Mouse (Mus musculus) spleen, embryonic (tissue): ENCODE data around the gene Sap30l.
"Not testable (repeated sequence)": the region's sequence is repeated elsewhere in the genome, so short reads cannot be mapped to it uniquely, and the experiment has no call there.

Experiments
- CTCF ChIA-PET: fragments of 350-600 bp; sonication (Branson Sonifier 250); formaldehyde crosslinking; loops from one replicate; lab custom pipeline; 2022; lab: Charles Lee

Sap30l gene

GRCm38 (mm10) chr11:57799456-57799855 lies 2.0 kb upstream of the Sap30l start:
- CTCF ChIA-PET, result no interaction called here

- CTCF ChIA-PET, result no interaction called here
These were observed 1.0 kb upstream of the Sap30l start for GRCm38 (mm10) chr11:57800266-57800951.

GRCm38 (mm10) chr11:57801766-57802510 lies 501 bp downstream of the Sap30l start:
- CTCF ChIA-PET, result interaction anchor here (0.8 kb wide), 1 partner anchor 60 kb away, joined by 3 read pairs; no protein-coding TSS in a partner anchor

- CTCF ChIA-PET, result interaction anchor here (0.8 kb wide), 1 partner anchor 61 kb away, joined by 3 read pairs; no protein-coding TSS in a partner anchor
These were observed 1.1 kb downstream of the Sap30l start for GRCm38 (mm10) chr11:57802511-57802870.

- CTCF ChIA-PET, result no interaction called here
These were observed 3.6 kb downstream of the Sap30l start for GRCm38 (mm10) chr11:57805047-57805446.

DNA sequence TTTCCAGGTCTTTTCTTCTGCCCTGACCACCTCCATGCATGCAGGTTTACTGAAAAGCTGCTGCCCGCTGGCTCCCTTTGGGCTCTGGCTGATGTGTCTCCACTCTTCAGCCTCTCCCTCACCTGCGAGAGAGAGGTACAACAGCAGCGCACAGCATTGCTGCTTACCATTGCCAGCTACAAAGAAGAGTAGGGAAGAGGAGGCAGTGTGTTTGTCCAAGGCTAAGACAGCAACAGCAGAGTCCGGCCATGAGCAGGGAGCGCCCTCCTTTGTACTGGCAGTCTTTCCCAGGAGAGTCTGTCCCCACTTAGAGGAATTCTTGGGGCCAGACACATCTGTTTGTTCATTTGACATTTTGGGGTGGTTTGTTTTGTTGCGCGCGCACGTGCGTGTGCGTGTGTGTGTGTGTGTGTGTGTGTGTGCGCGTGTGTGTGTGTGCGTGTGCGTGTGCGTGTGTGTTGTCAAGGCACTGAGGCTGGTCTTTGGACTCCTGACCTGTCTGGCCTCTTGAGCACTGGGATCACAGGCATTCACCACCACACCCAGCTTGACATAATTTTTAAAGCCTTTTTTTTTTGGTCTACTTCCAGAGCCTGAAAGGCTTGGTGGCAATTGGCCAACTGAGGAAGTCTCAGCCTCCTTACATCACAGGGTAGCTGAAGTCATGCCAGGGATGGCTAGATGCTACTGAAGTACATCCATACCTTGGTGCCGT lies 7.7 kb downstream of the Sap30l start:
- CTCF ChIA-PET, result interaction anchor here (0.7 kb wide), 1 partner anchor 290 kb away, joined by 3 read pairs; no protein-coding TSS in a partner anchor

GRCm38 (mm10) chr11:57809732-57810098 lies 8.3 kb downstream of the Sap30l start:
- CTCF ChIA-PET, result no interaction called here

- CTCF ChIA-PET, result no interaction called here
These were observed 9.6 kb downstream of the Sap30l start for GRCm38 (mm10) chr11:57811006-57811405.

DNA sequence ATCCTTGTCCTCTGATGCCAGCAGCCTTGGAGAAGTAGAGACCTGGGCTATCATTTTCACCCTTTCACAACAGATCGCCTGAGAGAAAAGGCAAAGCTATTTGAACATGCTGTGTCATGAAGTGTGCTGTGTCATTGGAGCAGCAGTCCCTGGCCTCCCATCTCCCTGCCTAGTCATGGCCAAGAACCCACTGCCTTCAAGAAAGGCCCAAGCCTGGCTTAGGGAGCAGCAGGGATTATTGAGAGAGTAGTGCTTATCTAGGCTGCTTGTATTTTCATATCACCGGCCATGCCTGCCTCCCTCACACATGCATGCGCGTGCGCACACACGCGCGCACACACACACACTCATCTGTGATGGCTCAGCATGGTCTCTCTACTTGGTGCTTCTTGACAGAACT lies 10.8 kb downstream of the Sap30l start:
- CTCF ChIA-PET, result no interaction called here

DNA sequence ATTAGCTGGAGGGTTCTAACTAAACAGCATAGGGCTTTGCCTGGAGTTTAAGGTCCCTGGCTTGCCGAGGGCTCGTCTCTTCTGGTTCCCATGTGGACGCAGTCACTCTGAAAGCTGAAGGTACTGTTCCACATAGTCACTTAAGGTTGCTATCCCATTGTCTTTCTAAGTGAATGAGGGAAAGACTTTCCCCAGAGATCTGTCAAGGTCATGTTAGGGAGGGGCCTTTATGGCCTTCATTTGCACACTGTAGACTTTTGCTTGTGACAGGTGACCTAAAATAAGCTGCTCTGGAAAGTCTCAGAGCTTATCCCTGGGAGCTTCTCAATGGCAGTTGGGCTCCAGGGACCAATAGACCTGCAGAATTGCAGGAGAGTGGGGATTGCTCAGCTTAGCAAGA lies 12.2 kb downstream of the Sap30l start:
- CTCF ChIA-PET, result no interaction called here

DNA sequence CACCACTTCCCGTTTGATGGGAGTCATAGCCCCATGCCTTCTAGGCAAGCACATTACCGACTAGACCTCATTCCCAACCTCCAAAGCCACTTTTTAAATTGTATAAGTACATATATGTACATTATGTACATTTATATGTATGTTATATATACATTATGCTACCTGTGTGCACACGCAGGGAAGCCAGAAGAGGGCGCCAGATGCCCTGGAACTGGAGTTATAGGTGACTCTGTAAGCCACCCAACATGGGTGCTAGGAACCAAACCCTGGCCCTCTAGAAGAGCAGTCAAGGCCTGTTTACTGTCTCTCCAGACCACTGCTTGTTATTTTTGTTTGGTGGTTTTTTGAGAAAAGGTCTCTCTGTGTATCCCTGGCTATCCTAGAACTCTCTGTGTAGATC lies 16.8 kb downstream of the Sap30l start:
- CTCF ChIA-PET, result no interaction called here

- CTCF ChIA-PET, result interaction anchor here (1.5 kb wide), 1 partner anchor 115 kb away, joined by 5 read pairs; no protein-coding TSS in a partner anchor
These were observed 18.7 kb downstream of the Sap30l start for GRCm38 (mm10) chr11:57819999-57820581.

- CTCF ChIA-PET, result not testable (repeated sequence)
These were observed 21.7 kb downstream of the Sap30l start for GRCm38 (mm10) chr11:57823159-57823558.

DNA sequence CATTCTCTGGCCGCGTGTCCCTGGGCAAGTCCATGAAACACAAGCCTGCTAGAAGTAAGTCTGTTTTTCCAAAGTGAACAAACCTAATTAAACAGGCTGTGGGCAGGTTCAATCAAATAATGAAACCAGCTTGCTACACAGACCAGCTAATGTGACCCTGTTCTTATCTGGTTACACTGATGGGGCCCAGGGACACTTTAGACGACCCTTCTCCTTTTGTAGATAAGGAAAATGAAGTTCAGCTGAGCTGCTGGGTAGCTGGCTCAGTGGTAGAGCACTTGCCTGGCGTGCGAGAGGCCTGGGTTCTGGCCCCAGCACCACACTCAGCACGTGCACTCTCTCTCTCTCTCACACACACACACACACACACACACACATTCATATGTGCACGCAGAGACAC lies 22.3 kb downstream of the Sap30l start:
- CTCF ChIA-PET, result interaction anchor here (1.1 kb wide), 1 partner anchor 15 kb away, joined by 3 read pairs; no protein-coding TSS in a partner anchor

DNA sequence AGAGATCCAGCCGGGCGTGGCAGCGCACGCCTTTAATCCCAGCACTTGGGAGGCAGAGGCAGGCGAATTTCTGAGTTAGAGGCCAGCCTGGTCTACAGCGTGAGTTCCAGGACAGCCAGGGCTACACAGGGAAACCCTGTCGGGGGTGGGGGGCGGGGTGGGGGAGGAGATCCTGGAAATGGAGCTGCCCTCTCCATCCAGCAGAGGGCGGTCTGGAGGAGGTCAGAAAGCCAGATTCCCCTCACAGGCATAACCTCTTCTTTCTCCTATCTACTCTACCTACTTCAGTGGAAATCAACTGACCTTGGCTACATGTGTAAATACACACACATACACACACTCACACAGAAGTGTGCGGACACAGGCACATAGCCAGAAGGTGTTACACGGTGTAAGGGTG lies 23.8 kb downstream of the Sap30l start:
- CTCF ChIA-PET, result not testable (repeated sequence)

DNA sequence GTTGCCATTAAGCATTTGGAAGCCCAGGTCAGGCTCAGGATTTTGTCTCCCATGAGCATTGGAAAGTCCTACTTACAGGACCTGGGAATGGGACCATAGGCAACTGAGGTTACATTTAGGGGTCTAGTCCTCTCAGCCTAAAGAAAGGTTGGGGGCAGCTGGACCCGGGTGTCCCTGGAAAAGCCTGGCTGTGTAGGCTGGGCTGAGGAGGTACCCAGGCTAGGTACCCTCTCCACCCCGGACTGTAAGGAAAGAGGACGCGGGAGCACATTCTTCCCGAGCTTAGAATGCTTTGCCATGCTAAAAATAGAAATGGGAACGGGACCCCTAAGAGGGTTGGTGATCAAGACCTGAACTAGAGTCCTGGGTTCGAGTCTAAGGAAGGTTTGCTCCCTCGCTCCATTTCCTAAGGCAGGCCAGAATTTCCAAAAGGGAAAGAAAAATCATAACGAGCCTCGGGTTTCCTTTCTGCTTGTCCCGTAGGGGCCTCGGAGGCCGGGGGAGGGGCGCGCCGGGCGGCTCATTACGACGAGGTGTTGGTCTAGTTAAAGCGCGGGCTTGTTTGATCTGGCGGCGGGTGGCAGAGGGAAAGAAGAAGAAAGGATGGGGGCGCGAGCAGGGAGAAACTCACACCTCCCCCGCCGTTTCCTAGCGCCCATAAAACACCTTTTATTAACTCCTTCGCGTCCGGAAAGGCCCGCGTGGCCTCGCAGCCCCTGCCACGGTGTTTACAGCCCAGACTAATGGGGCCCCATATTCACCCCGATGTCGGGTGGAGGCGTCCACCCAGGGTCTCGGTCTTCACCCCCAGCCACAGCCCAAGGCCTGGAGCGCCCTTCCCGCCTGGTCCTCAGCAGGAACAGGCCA lies 25.8 kb downstream of the Sap30l start:
- CTCF ChIA-PET, result no interaction called here

- CTCF ChIA-PET, result no interaction called here
These were observed 26.6 kb downstream of the Sap30l start for GRCm38 (mm10) chr11:57827915-57828545.

DNA sequence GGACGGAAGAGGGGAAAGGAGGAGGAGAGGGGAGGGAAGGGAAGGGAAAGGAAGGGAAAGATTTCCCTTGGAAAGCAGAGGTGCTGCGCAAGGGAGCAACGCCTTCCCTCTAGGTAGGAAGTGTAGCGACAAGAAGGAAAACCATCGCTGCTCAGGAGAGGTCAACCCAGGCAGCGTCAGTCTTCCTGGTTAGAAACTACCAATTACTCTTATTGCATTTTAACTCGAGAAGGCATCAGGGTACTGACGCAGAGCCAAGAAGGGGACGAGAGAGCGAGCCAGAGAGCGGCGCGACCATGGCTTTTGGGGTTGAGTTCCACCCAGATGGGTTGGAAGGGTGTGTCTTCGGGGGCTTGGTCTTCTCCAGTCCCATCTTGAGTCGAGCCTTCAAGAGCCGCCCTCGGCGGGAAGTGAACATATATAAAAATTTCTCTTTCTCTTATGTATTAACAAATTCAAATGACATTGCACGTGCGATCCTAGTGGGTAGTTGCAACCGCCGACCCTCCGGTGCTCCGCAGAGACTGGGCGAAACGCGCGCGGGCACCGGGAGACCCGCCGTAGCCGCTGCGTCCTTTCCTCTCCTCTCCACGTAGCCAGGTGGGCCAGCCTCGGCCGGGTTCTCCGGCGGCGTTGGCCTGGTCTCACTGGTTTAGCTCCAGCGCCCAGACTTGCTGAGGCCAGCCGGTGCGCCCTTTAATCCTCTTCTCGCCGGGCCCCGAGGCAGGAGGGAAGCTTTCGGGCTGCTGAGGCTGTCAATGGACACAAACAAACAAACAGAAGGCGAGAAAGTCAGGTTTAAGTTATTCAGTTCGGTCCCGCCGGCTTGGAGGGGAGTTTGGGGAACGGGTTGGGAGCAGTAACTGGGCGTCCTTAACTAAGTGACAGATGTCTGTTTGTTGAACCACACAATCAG lies 27.8 kb downstream of the Sap30l start:
- CTCF ChIA-PET, result no interaction called here
